Mouse (Mus musculus) stomach, postnatal 0 days (tissue): Measurements from ENCODE around the gene Kcnmb1. TPM values are rescaled to one million over a fixed set of nuclear protein-coding genes. Genes with fewer than 3 reads are reported as not detected.

Source experiments
- ATAC-seq: fragments of 200-750 bp; cut with Nextera tagmentation; 2 replicates; pipeline ENCODE4 v1.8.0; 2017; ENCODE audit not compliant: low FRiP score, low TSS enrichment
- DNase-seq: peaks from one replicate; pipeline ENCODE4 v3.0.0-alpha.2; 2016; ENCODE audit warnings: low spot score
- H3K27ac ChIP-seq: fragments of 300-500 bp; sonication (generic); replicated peaks from 2 replicates; pipeline ENCODE4 v1.5.1; 2014; ENCODE audit warnings: mild to moderate bottlenecking, control low read depth
- H3K27me3 ChIP-seq: fragments of 300-500 bp; sonication (generic); 2 replicates; pipeline ENCODE4 v1.6.1; 2014; ENCODE audit warnings: low read length; ENCODE audit not compliant: control insufficient read depth, insufficient read depth
- H3K36me3 ChIP-seq: fragments of 300-500 bp; sonication (generic); 2 replicates; pipeline ENCODE4 v1.6.1; 2014; ENCODE audit warnings: low read length, mixed read lengths; ENCODE audit not compliant: control insufficient read depth, insufficient read depth
- H3K4me1 ChIP-seq: fragments of 300-500 bp; sonication (generic); replicated peaks from 2 replicates; pipeline ENCODE4 v1.6.1; 2014; ENCODE audit warnings: antibody characterized with exemption; ENCODE audit not compliant: control insufficient read depth, insufficient read depth
- H3K4me2 ChIP-seq: fragments of 300-500 bp; sonication (generic); replicated peaks from 2 replicates; pipeline ENCODE4 v1.6.1; 2014; ENCODE audit warnings: low read depth, mild to moderate bottlenecking, control low read depth, moderate library complexity
- H3K4me3 ChIP-seq: fragments of 300-500 bp; sonication (generic); 2 replicates; pipeline ENCODE4 v1.5.1; 2014; ENCODE audit warnings: low read depth, low read length, control low read depth
- H3K9ac ChIP-seq: fragments of 300-500 bp; sonication (generic); 2 replicates; pipeline ENCODE4 v1.6.1; 2014; ENCODE audit warnings: mild to moderate bottlenecking, low read length, control low read depth, mixed read lengths
- H3K9me3 ChIP-seq: fragments of 300-500 bp; sonication (generic); 2 replicates; pipeline ENCODE4 v1.6.1; 2016; ENCODE audit warnings: low read length; ENCODE audit not compliant: control insufficient read depth
- CTCF ChIP-seq: IDR thresholded peaks from 2 replicates; pipeline ENCODE4 v1.5.1; 2016; ENCODE audit warnings: antibody characterized with exemption, low read depth, mild to moderate bottlenecking, moderate library complexity
- EP300 ChIP-seq: optimal IDR thresholded peaks from 2 replicates; pipeline ENCODE3; 2016; ENCODE audit warnings: antibody characterized with exemption
- WGBS: fragments of 180-500 bp; shearing (Covaris S2); extraction: QIAGEN DNeasy Blood & Tissue Kit; methylation state at CpG from one replicate; pipeline ENCODE4 v1.1.7; 2014; 5-methylcytosine and 5-hydroxymethylcytosine counted together
- polyA plus RNA-seq: library from polyadenylated mRNA; unstranded; fragments of >200 nt; fragmentation: Nextera tagmentation; extraction: Ambion mirVana; gene quantifications from 2 replicates; pipeline ENCODE4 v1.2.1, GENCODE M21; 2015

Gene Kcnmb1
- polyA plus RNA-seq, 1 experiment from 2014 or later, result 3.3 TPM

DNA sequence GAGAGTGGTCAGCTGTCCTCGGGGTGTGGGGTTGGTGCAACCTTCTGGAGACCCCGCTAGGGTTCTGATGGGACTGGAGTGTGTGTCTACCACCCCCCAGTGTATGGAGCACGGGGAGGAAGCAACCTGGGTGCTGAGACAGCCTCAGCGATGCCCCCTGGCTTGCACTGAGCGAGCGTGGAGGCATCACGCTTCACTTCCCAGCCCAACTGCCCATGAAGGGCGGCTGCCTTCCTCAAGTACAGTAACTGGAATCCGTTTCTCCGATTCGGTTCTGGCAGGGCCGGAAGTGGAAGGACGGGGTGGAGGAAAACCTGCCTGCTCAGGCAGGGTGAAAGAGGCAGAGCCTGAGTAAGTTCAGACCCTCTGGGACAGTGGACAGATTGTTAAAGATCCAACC lies 41.4 kb upstream of the Kcnmb1 start:
- Histone ChIP-seq H3K4me3 (no peak overlapping the region), H3K36me3 (no peaks in the 10 kb centered on the region), H3K27me3 (no peaks in the 10 kb centered on the region), H3K9me3 (no peaks in the 10 kb centered on the region), H3K4me1 (no peaks in the 10 kb centered on the region), H3K9ac (no peak overlapping the region), H3K27ac (no peak overlapping the region), H3K4me2 (no peak overlapping the region)
- TF ChIP-seq EP300, result no peak
- ATAC-seq (no peak), DNase-seq (no peak)
- 81% methylated on average over 13 of the region's 13 CpGs for WGBS

DNA sequence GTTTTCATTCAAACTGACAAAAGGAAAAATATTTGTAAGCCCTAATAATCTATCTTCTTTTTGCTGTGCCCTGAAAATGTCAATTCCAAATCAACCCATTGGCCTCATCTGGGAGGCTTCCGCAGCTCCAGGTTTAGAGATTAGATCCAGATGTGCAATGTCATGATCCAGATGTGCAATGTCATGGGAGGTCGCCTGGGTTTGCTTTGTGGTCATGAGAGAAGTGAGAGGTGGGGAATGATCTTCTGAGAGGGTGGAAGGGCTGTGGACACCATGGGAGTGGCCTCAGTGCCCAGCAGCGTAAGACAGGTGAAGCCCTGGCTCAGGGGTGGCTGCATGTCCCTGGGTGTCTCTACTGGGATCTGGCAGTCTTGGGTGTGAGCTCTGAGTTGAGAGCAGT lies 39.8 kb upstream of the Kcnmb1 start:
- no peaks in the 10 kb centered on the region for H3K9me3 ChIP-seq
- no peak overlapping the region for H3K9ac ChIP-seq
- TF ChIP-seq EP300 (no peak), CTCF (no peak)
- 64% methylated on average over 3 of the region's 3 CpGs for WGBS
- DNase-seq (no peak), ATAC-seq (no peak)
- H3K36me3 ChIP-seq, result no peaks in the 10 kb centered on the region
- no peak overlapping the region for H3K4me3 ChIP-seq
- no peaks in the 10 kb centered on the region for H3K27me3 ChIP-seq
- H3K4me1 ChIP-seq, result no peaks in the 10 kb centered on the region
- no peak overlapping the region for H3K27ac ChIP-seq
- H3K4me2 ChIP-seq, result no peak overlapping the region

DNA sequence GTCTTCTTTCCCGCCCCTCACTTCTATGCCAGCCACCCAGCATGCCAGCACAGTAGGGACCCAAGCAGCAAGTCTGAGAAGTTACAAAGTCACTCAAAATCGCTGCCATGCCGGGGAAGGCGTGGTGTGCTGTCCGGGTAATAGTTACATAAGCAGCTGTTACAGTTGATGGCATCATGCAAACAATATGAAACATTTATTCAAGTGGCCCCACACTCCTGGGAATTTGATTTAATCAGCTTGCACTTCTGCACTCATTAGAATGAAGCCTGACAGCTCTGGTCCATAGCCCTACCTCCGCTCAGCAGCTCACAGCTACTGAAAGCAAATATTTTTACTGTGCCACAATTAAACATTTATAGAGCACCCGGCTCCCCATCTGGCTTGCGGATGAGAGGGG lies 37.0 kb upstream of the Kcnmb1 start:
- 56% methylated on average over 8 of the region's 8 CpGs for WGBS
- Histone ChIP-seq H3K36me3 (no peaks in the 10 kb centered on the region), H3K4me1 (no peaks in the 10 kb centered on the region), H3K4me3 (no peak overlapping the region), H3K9ac (no peak overlapping the region), H3K27ac (no peak overlapping the region), H3K9me3 (no peaks in the 10 kb centered on the region), H3K4me2 (no peak overlapping the region), H3K27me3 (no peaks in the 10 kb centered on the region)
- no peak for ATAC-seq
- no peak for DNase-seq
- no peak for TF ChIP-seq EP300
- TF ChIP-seq CTCF, result no peak

DNA sequence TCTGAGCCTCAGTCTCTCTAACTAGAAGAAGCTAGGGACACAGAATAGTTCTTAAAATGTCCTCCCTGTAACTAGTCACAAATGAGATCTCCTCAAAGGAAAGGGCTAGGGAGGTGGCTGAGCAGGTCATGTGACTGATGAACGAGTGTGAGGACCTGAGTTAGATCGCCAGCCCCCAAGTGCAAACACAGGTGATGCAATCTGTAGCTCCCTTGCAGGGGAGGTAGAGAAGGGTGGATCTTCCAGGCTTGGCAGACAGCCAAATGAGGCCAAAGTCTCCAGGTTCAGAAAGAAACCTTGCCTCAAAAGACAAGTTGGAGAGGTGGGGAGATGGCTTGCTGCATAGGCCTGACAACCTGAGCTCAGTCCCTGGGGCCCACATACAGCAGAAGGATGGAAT lies 36.3 kb upstream of the Kcnmb1 start:
- 30% methylated on average over 2 of the region's 2 CpGs for WGBS
- ATAC-seq (no peak), DNase-seq (no peak)

DNA sequence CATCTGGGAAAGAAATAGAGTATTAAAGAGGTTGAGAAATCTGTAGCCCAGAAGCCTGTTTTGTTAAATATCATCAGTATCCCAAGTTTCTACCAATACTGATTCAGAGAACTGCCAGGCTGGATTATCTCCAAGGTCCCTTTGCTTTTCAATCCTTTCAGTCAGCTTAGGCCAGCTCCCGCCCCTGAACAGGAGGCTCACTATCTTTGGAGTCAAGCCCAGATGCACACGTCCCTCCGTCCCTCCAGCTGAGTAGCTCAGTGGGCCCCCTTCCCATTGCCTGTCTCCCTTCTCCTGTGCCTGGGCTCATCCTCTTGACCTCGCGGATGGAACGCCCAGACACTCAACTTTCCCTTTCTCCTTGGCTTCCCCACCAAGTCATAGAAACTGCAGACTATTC lies 35.5 kb upstream of the Kcnmb1 start:
- Histone ChIP-seq H3K36me3 (no peaks in the 10 kb centered on the region), H3K27me3 (no peaks in the 10 kb centered on the region), H3K4me2 (no peak overlapping the region), H3K27ac (no peak overlapping the region), H3K4me1 (no peaks in the 10 kb centered on the region), H3K9ac (no peak overlapping the region), H3K9me3 (no peaks in the 10 kb centered on the region), H3K4me3 (no peak overlapping the region)
- DNase-seq (no peak), ATAC-seq (no peak)
- TF ChIP-seq EP300, result no peak
- no peak for TF ChIP-seq CTCF
- 48% methylated on average over 6 of the region's 6 CpGs for WGBS

More for the DNA sequence above, 36.3 kb upstream of the Kcnmb1 start:
- Histone ChIP-seq H3K9ac (no peak overlapping the region), H3K36me3 (no peaks in the 10 kb centered on the region), H3K4me1 (no peaks in the 10 kb centered on the region), H3K4me3 (no peak overlapping the region), H3K27me3 (no peaks in the 10 kb centered on the region), H3K4me2 (no peak overlapping the region), H3K27ac (no peak overlapping the region), H3K9me3 (no peaks in the 10 kb centered on the region)
- TF ChIP-seq EP300 (no peak), CTCF (no peak)

DNA sequence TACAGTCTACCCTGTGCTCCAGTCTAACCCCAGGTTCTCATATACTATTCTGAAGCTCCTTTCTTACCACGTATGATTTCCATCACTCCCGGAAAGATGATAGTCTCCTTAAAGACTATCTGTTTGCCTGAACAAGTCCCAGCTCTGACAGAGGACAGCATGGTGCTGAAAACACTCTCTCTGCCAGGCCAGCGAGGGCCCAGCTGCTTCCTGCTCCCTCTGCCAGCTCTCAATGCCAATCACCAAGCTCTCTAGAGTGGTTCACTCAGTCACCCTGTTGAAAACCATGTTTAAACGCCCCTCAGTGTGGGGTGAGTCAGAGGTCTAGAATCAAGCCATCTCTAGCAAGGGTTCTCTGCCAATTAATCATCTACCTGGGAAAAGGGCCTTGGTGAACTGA lies 35.0 kb upstream of the Kcnmb1 start:
- no peak for DNase-seq
- no peak overlapping the region for H3K4me3 ChIP-seq
- H3K4me2 ChIP-seq, result no peak overlapping the region
- TF ChIP-seq EP300 (no peak), CTCF (no peak)
- H3K9me3 ChIP-seq, result no peaks in the 10 kb centered on the region
- ATAC-seq, result no peak
- 55% methylated on average over 4 of the region's 4 CpGs for WGBS
- no peaks in the 10 kb centered on the region for H3K4me1 ChIP-seq
- no peak overlapping the region for H3K27ac ChIP-seq
- no peaks in the 10 kb centered on the region for H3K36me3 ChIP-seq
- no peak overlapping the region for H3K9ac ChIP-seq
- H3K27me3 ChIP-seq, result no peaks in the 10 kb centered on the region

DNA sequence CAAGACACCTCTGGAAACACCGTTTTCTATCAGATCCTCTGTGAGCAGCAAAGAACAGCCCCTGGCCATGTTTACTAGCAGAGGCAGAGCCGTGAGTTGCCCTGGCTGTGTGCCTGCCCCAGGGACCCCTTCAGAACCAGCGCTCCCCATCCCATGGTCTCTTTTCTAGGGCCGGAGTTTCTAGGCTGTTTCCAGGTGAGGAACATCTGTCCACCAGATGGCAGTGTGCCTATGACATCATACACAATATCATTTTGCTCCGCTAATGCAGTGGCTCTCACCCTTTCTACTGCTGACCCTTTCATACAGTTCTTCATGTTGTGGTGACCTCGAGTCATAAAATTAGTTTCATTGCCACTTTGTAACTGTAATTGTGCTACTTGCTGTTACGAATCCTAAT lies 34.2 kb upstream of the Kcnmb1 start:
- Histone ChIP-seq H3K4me2 (no peak overlapping the region), H3K27ac (no peak overlapping the region), H3K36me3 (no peaks in the 10 kb centered on the region), H3K4me3 (no peak overlapping the region), H3K27me3 (no peaks in the 10 kb centered on the region), H3K9me3 (no peaks in the 10 kb centered on the region), H3K4me1 (no peaks in the 10 kb centered on the region), H3K9ac (no peak overlapping the region)
- no peak for ATAC-seq
- peak; percentile 34 for DNase-seq
- WGBS, result 36% methylated on average over 7 of the region's 7 CpGs
- TF ChIP-seq CTCF (peak; percentile 85), EP300 (no peak)
